Mouse (Mus musculus): ENCODE results near the gene Dnmt3a. TPM values are rescaled to one million over a fixed set of nuclear protein-coding genes. Genes with fewer than 3 reads are reported as not detected.
A peak's percentile ranks its signal among the peaks of the same experiment; 100 is the strongest.

Dnmt3a gene
- polyA plus RNA-seq, 1 experiment from 2014 or later, result 48.7 TPM

GRCm38 (mm10) chr12:3787041-3787440 is 18.8 kb upstream of the Dnmt3a start:
- WGBS, result 36% methylated on average over 3 of the region's 3 CpGs
- H3K27ac ChIP-seq (replicated peaks in 1 of 2; ENCODE audit: control insufficient read depth in 1 of 2, insufficient read depth in 1 of 2, low read depth in 2 of 2, low read length in 2 of 2), result peak overlapping the region; percentile 39 to 42; a peak in 2 of 4 replicates
- no peak overlapping the region for H3K4me3 ChIP-seq (ENCODE audit: control insufficient read depth in 1 of 2, insufficient read depth in 1 of 2, low read depth in 1 of 2, low read length in 2 of 2)
- no peaks in the 10 kb centered on the region for H3K9me3 ChIP-seq (ENCODE audit: control insufficient read depth, low read length)
- H3K4me2 ChIP-seq (ENCODE audit: low read length), result no peak overlapping the region
- H3K4me1 ChIP-seq (ENCODE audit: control insufficient read depth in 2 of 2, insufficient read depth in 2 of 2, low read length in 2 of 2), result peaks cover 29 to 47% of the 10 kb centered on the region in 2 experiments
- no peaks in the 10 kb centered on the region for H3K27me3 ChIP-seq (ENCODE audit: control insufficient read depth, insufficient read depth, low read length)
- H3K9ac ChIP-seq (ENCODE audit: low read length), result no peak overlapping the region
- ATAC-seq (ENCODE audit: insufficient number of reproducible peaks, insufficient read depth, low FRiP score, low read depth), result no peak
- no peaks in the 10 kb centered on the region for H3K36me3 ChIP-seq (ENCODE audit: control insufficient read depth, insufficient read depth, low read length)

- 11% methylated on average over 1 of the region's 1 CpGs for WGBS
- H3K9me3 ChIP-seq (ENCODE audit: control insufficient read depth, low read length), result no peaks in the 10 kb centered on the region
- H3K4me3 ChIP-seq (ENCODE audit: control insufficient read depth in 1 of 2, insufficient read depth in 1 of 2, low read depth in 1 of 2, low read length in 2 of 2), result no peak overlapping the region
- no peak overlapping the region for H3K4me2 ChIP-seq (ENCODE audit: low read length)
- no peak for ATAC-seq (ENCODE audit: insufficient number of reproducible peaks, insufficient read depth, low FRiP score, low read depth)
- H3K27ac ChIP-seq (replicated peaks in 1 of 2; ENCODE audit: control insufficient read depth in 1 of 2, insufficient read depth in 1 of 2, low read depth in 2 of 2, low read length in 2 of 2), result peak overlapping the region; percentile 39 to 42; a peak in 2 of 4 replicates
- no peak overlapping the region for H3K9ac ChIP-seq (ENCODE audit: low read length)
- peaks cover 28 to 47% of the 10 kb centered on the region in 2 experiments for H3K4me1 ChIP-seq (ENCODE audit: control insufficient read depth in 2 of 2, insufficient read depth in 2 of 2, low read length in 2 of 2)
- no peaks in the 10 kb centered on the region for H3K27me3 ChIP-seq (ENCODE audit: control insufficient read depth, insufficient read depth, low read length)
- no peaks in the 10 kb centered on the region for H3K36me3 ChIP-seq (ENCODE audit: control insufficient read depth, insufficient read depth, low read length)
Observed at GRCm38 (mm10) chr12:3787541-3787940, 18.3 kb upstream of the Dnmt3a start.

GRCm38 (mm10) chr12:3788421-3789051 is 17.3 kb upstream of the Dnmt3a start:
- Histone ChIP-seq H3K9me3 (ENCODE audit: control insufficient read depth, low read length) (no peaks in the 10 kb centered on the region), H3K27me3 (ENCODE audit: control insufficient read depth, insufficient read depth, low read length) (no peaks in the 10 kb centered on the region), H3K36me3 (ENCODE audit: control insufficient read depth, insufficient read depth, low read length) (no peaks in the 10 kb centered on the region), H3K4me2 (ENCODE audit: low read length) (no peak overlapping the region), H3K4me1 (ENCODE audit: control insufficient read depth in 2 of 2, insufficient read depth in 2 of 2, low read length in 2 of 2) (peaks cover 24 to 42% of the 10 kb centered on the region in 2 experiments), H3K9ac (ENCODE audit: low read length) (no peak overlapping the region), H3K4me3 (ENCODE audit: control insufficient read depth in 1 of 2, insufficient read depth in 1 of 2, low read depth in 1 of 2, low read length in 2 of 2) (no peak overlapping the region), H3K27ac (replicated peaks in 1 of 2; ENCODE audit: control insufficient read depth in 1 of 2, insufficient read depth in 1 of 2, low read depth in 2 of 2, low read length in 2 of 2) (peak overlapping the region; percentile 17 to 42; a peak in 1 of 4 replicates)
- ATAC-seq (ENCODE audit: insufficient number of reproducible peaks, insufficient read depth, low FRiP score, low read depth), result no peak
- 59% methylated on average over 5 of the region's 5 CpGs for whole genome bisulfite sequencing

- no peaks in the 10 kb centered on the region for H3K27me3 ChIP-seq (ENCODE audit: control insufficient read depth, insufficient read depth, low read length)
- WGBS, result 62% methylated on average over 5 of the region's 5 CpGs
- no peak for ATAC-seq (ENCODE audit: insufficient number of reproducible peaks, insufficient read depth, low FRiP score, low read depth)
- no peak overlapping the region for H3K9ac ChIP-seq (ENCODE audit: low read length)
- no peak overlapping the region for H3K4me2 ChIP-seq (ENCODE audit: low read length)
- H3K36me3 ChIP-seq (ENCODE audit: control insufficient read depth, insufficient read depth, low read length), result no peaks in the 10 kb centered on the region
- peaks cover 16 to 35% of the 10 kb centered on the region in 2 experiments for H3K4me1 ChIP-seq (ENCODE audit: control insufficient read depth in 2 of 2, insufficient read depth in 2 of 2, low read length in 2 of 2)
- H3K4me3 ChIP-seq (ENCODE audit: control insufficient read depth in 1 of 2, insufficient read depth in 1 of 2, low read depth in 1 of 2, low read length in 2 of 2), result no peak overlapping the region
- H3K27ac ChIP-seq (replicated peaks in 1 of 2; ENCODE audit: control insufficient read depth in 1 of 2, insufficient read depth in 1 of 2, low read depth in 2 of 2, low read length in 2 of 2), result no peak overlapping the region
- H3K9me3 ChIP-seq (ENCODE audit: control insufficient read depth, low read length), result no peaks in the 10 kb centered on the region
Observed at GRCm38 (mm10) chr12:3789626-3790185, 16.1 kb upstream of the Dnmt3a start.

GRCm38 (mm10) chr12:3791257-3791656 is 14.6 kb upstream of the Dnmt3a start:
- H3K4me1 ChIP-seq (ENCODE audit: control insufficient read depth in 2 of 2, insufficient read depth in 2 of 2, low read length in 2 of 2), result peaks cover 12 to 29% of the 10 kb centered on the region in 2 experiments
- peak overlapping the region; percentile 72 for H3K4me2 ChIP-seq (ENCODE audit: low read length)
- H3K9me3 ChIP-seq (ENCODE audit: control insufficient read depth, low read length), result no peaks in the 10 kb centered on the region
- peak overlapping the region in 1 of 2 experiments; percentile 38; a peak in 1 of 4 replicates for H3K4me3 ChIP-seq (ENCODE audit: control insufficient read depth in 1 of 2, insufficient read depth in 1 of 2, low read depth in 1 of 2, low read length in 2 of 2)
- no peak overlapping the region for H3K27ac ChIP-seq (replicated peaks in 1 of 2; ENCODE audit: control insufficient read depth in 1 of 2, insufficient read depth in 1 of 2, low read depth in 2 of 2, low read length in 2 of 2)
- WGBS, result 50% methylated on average over 7 of the region's 7 CpGs
- H3K27me3 ChIP-seq (ENCODE audit: control insufficient read depth, insufficient read depth, low read length), result no peaks in the 10 kb centered on the region
- no peak for ATAC-seq (ENCODE audit: insufficient number of reproducible peaks, insufficient read depth, low FRiP score, low read depth)
- no peak overlapping the region; the same call in 1 of the 2 replicates for H3K9ac ChIP-seq (ENCODE audit: low read length)
- H3K36me3 ChIP-seq (ENCODE audit: control insufficient read depth, insufficient read depth, low read length), result no peaks in the 10 kb centered on the region

- no peaks in the 10 kb centered on the region for H3K9me3 ChIP-seq (ENCODE audit: control insufficient read depth, low read length)
- H3K9ac ChIP-seq (ENCODE audit: low read length), result peak overlapping the region; percentile 69
- H3K36me3 ChIP-seq (ENCODE audit: control insufficient read depth, insufficient read depth, low read length), result no peaks in the 10 kb centered on the region
- peak overlapping the region; percentile 38 to 42 for H3K4me3 ChIP-seq (ENCODE audit: control insufficient read depth in 1 of 2, insufficient read depth in 1 of 2, low read depth in 1 of 2, low read length in 2 of 2)
- 1% methylated on average over 22 of the region's 22 CpGs for WGBS
- peak; percentile 87 for ATAC-seq (ENCODE audit: insufficient number of reproducible peaks, insufficient read depth, low FRiP score, low read depth)
- no peaks in the 10 kb centered on the region for H3K27me3 ChIP-seq (ENCODE audit: control insufficient read depth, insufficient read depth, low read length)
- peaks cover 12 to 28% of the 10 kb centered on the region in 2 experiments for H3K4me1 ChIP-seq (ENCODE audit: control insufficient read depth in 2 of 2, insufficient read depth in 2 of 2, low read length in 2 of 2)
- no peak overlapping the region for H3K27ac ChIP-seq (replicated peaks in 1 of 2; ENCODE audit: control insufficient read depth in 1 of 2, insufficient read depth in 1 of 2, low read depth in 2 of 2, low read length in 2 of 2)
- H3K4me2 ChIP-seq (ENCODE audit: low read length), result peak overlapping the region; percentile 72
Observed at GRCm38 (mm10) chr12:3791732-3792131, 14.1 kb upstream of the Dnmt3a start.

- Histone ChIP-seq H3K36me3 (ENCODE audit: control insufficient read depth, insufficient read depth, low read length) (no peaks in the 10 kb centered on the region), H3K4me3 (ENCODE audit: control insufficient read depth in 1 of 2, insufficient read depth in 1 of 2, low read depth in 1 of 2, low read length in 2 of 2) (peak overlapping the region; percentile 38 to 42), H3K27me3 (ENCODE audit: control insufficient read depth, insufficient read depth, low read length) (no peaks in the 10 kb centered on the region), H3K27ac (replicated peaks in 1 of 2; ENCODE audit: control insufficient read depth in 1 of 2, insufficient read depth in 1 of 2, low read depth in 2 of 2, low read length in 2 of 2) (no peak overlapping the region), H3K9me3 (ENCODE audit: control insufficient read depth, low read length) (no peaks in the 10 kb centered on the region), H3K4me1 (ENCODE audit: control insufficient read depth in 2 of 2, insufficient read depth in 2 of 2, low read length in 2 of 2) (peaks cover 10 to 23% of the 10 kb centered on the region in 2 experiments), H3K9ac (ENCODE audit: low read length) (peak overlapping the region; percentile 69), H3K4me2 (ENCODE audit: low read length) (peak overlapping the region; percentile 72)
- no peak for ATAC-seq (ENCODE audit: insufficient number of reproducible peaks, insufficient read depth, low FRiP score, low read depth)
- 14% methylated on average over 8 of the region's 8 CpGs for WGBS
Observed at GRCm38 (mm10) chr12:3792248-3792647, 13.6 kb upstream of the Dnmt3a start.

Data from heart, embryonic 14.5 days (tissue).